8 mouse cellular contexts compared by ENCODE assay signal in the genomic region with DNA sequence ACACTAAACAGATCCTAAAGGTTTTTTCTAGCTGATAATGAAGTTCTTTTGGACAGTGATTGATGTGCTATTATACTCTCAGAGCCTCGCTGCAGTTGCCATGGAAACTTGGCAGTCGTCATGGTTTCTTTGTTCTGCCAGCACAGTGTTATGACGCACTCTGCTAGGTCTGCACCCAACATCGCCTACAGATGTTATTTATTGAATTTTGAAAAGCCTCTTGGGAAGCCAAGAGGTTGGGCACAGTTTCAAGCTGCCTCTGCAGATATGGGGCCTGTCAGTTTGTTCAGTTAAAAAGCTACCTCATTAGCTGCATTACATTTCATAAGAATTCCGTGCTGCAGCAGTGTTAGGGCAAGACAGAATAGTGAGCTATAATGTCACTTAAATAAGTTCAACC.
DNase-seq lines count a peak whose midpoint lies in the region; ATAC-seq and TF ChIP-seq lines count a peak whose summit lies in the region.

No protein-coding gene starts in this region.

- 0 out of 2 replicates have a peak, but pooled peaks cover 3% of the 10 kb centered on the region for H3K9me3 ChIP-seq in forebrain, embryonic 14.5 days (replicated peaks; ENCODE audit: control insufficient read depth, low read length)

- 0% methylated on average over 5 of the region's 5 CpGs for WGBS in forebrain, embryonic 14.5 days
- 10% methylated on average over 5 of the region's 5 CpGs for WGBS in lung, adult 2 months

- TF ChIP-seq CTCF in lung, adult 2 months (IDR thresholded peaks at IDR 0.05; ENCODE audit: insufficient read depth, low read length), result no peak

- H3K4me2 ChIP-seq in forebrain, embryonic 14.5 days (ENCODE audit: low read length), result peak overlapping the region; percentile 23; the same call in 1 of the 2 replicates

- H3K9ac ChIP-seq in forebrain, embryonic 14.5 days (ENCODE audit: low read length), result no peak overlapping the region

- H3K4me1 ChIP-seq in forebrain, embryonic 14.5 days (ENCODE audit: control insufficient read depth, insufficient read depth, low read length), result peaks cover 31% of the 10 kb centered on the region
- H3K4me1 ChIP-seq in lung, adult 2 months (ENCODE audit: control insufficient read depth, insufficient read depth, low read length), result peaks cover 3% of the 10 kb centered on the region; the same call in 1 of the 2 replicates

- intact Hi-C loops in heart, postnatal 14 days (cut with DNase I), result no loop called here

- peak; percentile 41 for ATAC-seq in CD4-positive, CD25-positive, alpha-beta regulatory T cell, adult 4 months
- peak; percentile 97 for ATAC-seq in forebrain, embryonic 14.5 days
- ATAC-seq in megakaryocyte, adult 5-6 weeks (ENCODE audit: poor library complexity, severe bottlenecking), result no peak

- H3K36me3 ChIP-seq in forebrain, embryonic 14.5 days (ENCODE audit: control insufficient read depth, insufficient read depth, low read length), result no peaks in the 10 kb centered on the region

- DNase-seq in brain, adult 2 months (ENCODE audit: low read depth, low spot score), result peak; percentile 96
- DNase-seq in forebrain, embryonic 14.5 days (ENCODE audit: low spot score), result peak; percentile 98
- DNase-seq in heart, postnatal 14 days, result peak; percentile 80 to 83
- DNase-seq in kidney, postnatal 36 days, result peak; percentile 78 to 86
- peak; percentile 37 for DNase-seq in lung, adult 2 months
- DNase-seq in ovary, postnatal 10 days (ENCODE audit: low spot score), result peak; percentile 28

- H3K27me3 ChIP-seq in forebrain, embryonic 14.5 days (replicated peaks; ENCODE audit: control insufficient read depth, insufficient read depth, low read length), result no peaks in the 10 kb centered on the region

- no peak overlapping the region for H3K4me3 ChIP-seq in forebrain, embryonic 14.5 days (ENCODE audit: low read depth, low read length)
- H3K4me3 ChIP-seq in lung, adult 2 months (replicated peaks; ENCODE audit: extremely low read depth, low read depth, low read length), result no peak overlapping the region

- no peak for TF ChIP-seq POLR2A in lung, adult 2 months (IDR thresholded peaks at IDR 0.05; ENCODE audit: borderline replicate concordance, extremely low read depth, low read depth, low read length)

- peak overlapping the region; percentile 90 for H3K27ac ChIP-seq in forebrain, embryonic 14.5 days (ENCODE audit: low read depth, low read length)

Comparison
In these comparisons a context has a peak if more than half of its experiments do, and no peak if none do; other contexts are left out.
1. DNase-seq: peak in every context shown above with its lines; median percentile 98 in forebrain, embryonic 14.5 days; 96 in brain, adult 2 months; 82 in kidney, postnatal 36 days; 82 in heart, postnatal 14 days; 37 in lung, adult 2 months; 28 in ovary, postnatal 10 days.